Mouse (Mus musculus) liver, embryonic 16.5 days (tissue): ENCODE measurements around the gene Pde4c. TPM values are rescaled to one million over a fixed set of nuclear protein-coding genes. Genes with fewer than 3 reads are reported as not detected.

Source experiments
- ATAC-seq: fragments of 200-750 bp; cut with Nextera tagmentation; 2 replicates; pipeline ENCODE4 v1.8.0; 2017; ENCODE audit warnings: low read depth, mild to moderate bottlenecking, moderate number of reproducible peaks, moderate library complexity
- H3K27ac ChIP-seq: fragments of 300-500 bp; sonication (generic); 2 replicates; pipeline ENCODE4 v1.5.1; 2014; ENCODE audit warnings: mild to moderate bottlenecking, low read length
- H3K27me3 ChIP-seq: fragments of 300-500 bp; sonication (generic); 2 replicates; pipeline ENCODE4 v1.6.1; 2014; ENCODE audit warnings: low read depth, low read length, mixed read lengths; ENCODE audit not compliant: control insufficient read depth, insufficient read depth
- H3K36me3 ChIP-seq: fragments of 300-500 bp; sonication (generic); 2 replicates; pipeline ENCODE4 v1.6.1; 2014; ENCODE audit warnings: mild to moderate bottlenecking; ENCODE audit not compliant: control insufficient read depth, insufficient read depth
- H3K4me1 ChIP-seq: fragments of 300-500 bp; sonication (generic); 2 replicates; pipeline ENCODE4 v1.6.1; 2014; ENCODE audit warnings: low read depth, low read length, mixed read lengths; ENCODE audit not compliant: control insufficient read depth
- H3K4me2 ChIP-seq: fragments of 300-500 bp; sonication (generic); 2 replicates; pipeline ENCODE4 v1.6.1; 2014; ENCODE audit warnings: low read depth, low read length, mixed read lengths
- H3K4me3 ChIP-seq: fragments of 300-500 bp; sonication (generic); 2 replicates; pipeline ENCODE4 v1.5.1; 2014; ENCODE audit warnings: low read depth, mild to moderate bottlenecking, low read length
- H3K9ac ChIP-seq: fragments of 300-500 bp; sonication (generic); 2 replicates; pipeline ENCODE4 v1.6.1; 2014; ENCODE audit warnings: low read depth, low read length
- H3K9me3 ChIP-seq: fragments of 300-500 bp; sonication (generic); replicated peaks from 2 replicates; pipeline ENCODE4 v1.6.1; 2016; ENCODE audit warnings: low read length; ENCODE audit not compliant: control insufficient read depth
- WGBS: fragments of 180-500 bp; shearing (Covaris S2); extraction: QIAGEN DNeasy Blood & Tissue Kit; methylation state at CpG from one replicate; pipeline ENCODE4 v1.1.7; 2014; ENCODE audit not compliant: insufficient replicate concordance; 5-methylcytosine and 5-hydroxymethylcytosine counted together
- polyA plus RNA-seq: library from polyadenylated mRNA; unstranded; fragments of >200 nt; fragmentation: Nextera tagmentation; extraction: Ambion mirVana; gene quantifications from 2 replicates; pipeline ENCODE4 v1.2.1, GENCODE M21; 2015

The Pde4c gene
- polyA plus RNA-seq, 1 experiment from 2014 or later: 2.2 TPM

- Histone ChIP-seq H3K36me3 (peaks cover 7% of the 10 kb centered on the region), H3K9ac (peak overlapping the region; percentile 29), H3K27me3 (no peaks in the 10 kb centered on the region), H3K4me3 (no peak overlapping the region), H3K4me1 (peaks cover 43% of the 10 kb centered on the region), H3K9me3 (no peaks in the 10 kb centered on the region), H3K4me2 (no peak overlapping the region), H3K27ac (no peak overlapping the region)
- ATAC-seq: no peak
- WGBS: 11% methylated on average over 19 of the region's 19 CpGs
Measured at GRCm38 (mm10) chr8:70682193-70682592, 41.3 kb upstream of the Pde4c start.

GRCm38 (mm10) chr8:70682692-70683091 lies 40.8 kb upstream of the Pde4c start:
- Histone ChIP-seq H3K36me3 (peaks cover 7% of the 10 kb centered on the region), H3K4me3 (no peak overlapping the region), H3K4me1 (peaks cover 38% of the 10 kb centered on the region), H3K9ac (no peak overlapping the region), H3K27ac (no peak overlapping the region), H3K4me2 (no peak overlapping the region), H3K27me3 (no peaks in the 10 kb centered on the region), H3K9me3 (no peaks in the 10 kb centered on the region)
- no peak for ATAC-seq
- WGBS: 45% methylated on average over 3 of the region's 3 CpGs

- Histone ChIP-seq H3K4me2 (no peak overlapping the region), H3K9me3 (no peaks in the 10 kb centered on the region), H3K27me3 (no peaks in the 10 kb centered on the region), H3K9ac (no peak overlapping the region), H3K36me3 (no peaks in the 10 kb centered on the region), H3K4me3 (no peak overlapping the region), H3K27ac (no peak overlapping the region), H3K4me1 (peaks cover 23% of the 10 kb centered on the region)
- ATAC-seq: no peak
- WGBS: 55% methylated on average over 7 of the region's 7 CpGs
Measured at GRCm38 (mm10) chr8:70684291-70684690, 39.2 kb upstream of the Pde4c start.

DNA sequence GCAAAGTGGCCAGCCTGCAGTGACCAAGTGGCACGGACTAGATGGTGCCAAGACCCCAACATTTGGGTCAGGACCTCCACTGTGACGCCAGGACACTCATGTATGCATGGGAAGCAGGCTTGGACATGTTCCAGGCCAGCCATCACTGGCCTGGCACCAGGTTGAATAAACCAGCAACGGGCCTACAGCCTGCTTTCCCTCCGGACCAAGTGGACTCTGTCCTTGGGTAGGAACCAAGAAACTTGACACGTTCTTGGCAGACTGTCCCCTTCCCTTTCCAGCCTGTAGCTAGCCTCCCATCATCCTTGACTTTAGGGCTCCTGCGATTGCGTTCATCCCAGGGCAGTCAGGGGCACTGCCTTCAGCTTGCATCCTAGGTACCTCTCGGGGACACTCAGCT lies 35.9 kb upstream of the Pde4c start:
- WGBS: 69% methylated on average over 8 of the region's 8 CpGs
- no peak overlapping the region for H3K9ac ChIP-seq

GRCm38 (mm10) chr8:70688136-70688535 lies 35.4 kb upstream of the Pde4c start:
- H3K4me1 ChIP-seq: peaks cover 4% of the 10 kb centered on the region
- no peak overlapping the region for H3K4me3 ChIP-seq
- H3K9me3 ChIP-seq: no peaks in the 10 kb centered on the region
- H3K27ac ChIP-seq: no peak overlapping the region
- 82% methylated on average over 3 of the region's 3 CpGs for WGBS
- H3K27me3 ChIP-seq: peaks cover 2% of the 10 kb centered on the region; the same call in 1 of the 2 replicates
- H3K36me3 ChIP-seq: no peaks in the 10 kb centered on the region
- H3K4me2 ChIP-seq: no peak overlapping the region
- no peak for ATAC-seq
- no peak overlapping the region for H3K9ac ChIP-seq

More for the DNA sequence above, 35.9 kb upstream of the Pde4c start:
- no peak for ATAC-seq
- Histone ChIP-seq H3K4me1 (peaks cover 4% of the 10 kb centered on the region), H3K4me2 (no peak overlapping the region), H3K4me3 (no peak overlapping the region), H3K27me3 (peaks cover 2% of the 10 kb centered on the region; the same call in 1 of the 2 replicates), H3K9me3 (no peaks in the 10 kb centered on the region), H3K36me3 (no peaks in the 10 kb centered on the region), H3K27ac (no peak overlapping the region)

DNA sequence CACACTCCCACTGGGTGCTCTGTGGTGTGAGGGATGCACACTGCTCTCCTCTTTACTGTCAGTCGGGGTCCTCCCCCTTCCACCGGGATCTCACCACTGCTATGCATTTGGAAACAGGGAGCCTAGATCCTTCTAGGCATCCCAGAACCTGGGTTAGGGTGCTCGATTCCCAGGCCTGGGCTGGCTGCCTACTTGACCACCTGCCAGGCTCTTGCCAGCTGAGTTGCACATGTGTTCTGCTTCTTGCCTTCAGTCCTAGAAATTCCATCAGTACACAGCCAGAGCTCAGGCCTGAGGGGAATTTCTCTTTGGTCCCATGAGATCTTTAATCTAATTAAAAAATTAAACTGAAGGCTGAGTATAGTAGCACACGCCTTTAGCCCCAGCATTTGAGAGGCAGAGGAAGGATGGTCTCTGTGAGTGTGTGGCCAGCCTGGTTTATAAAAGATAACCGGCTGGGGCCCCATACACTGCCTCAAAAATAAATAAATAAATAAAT lies 33.6 kb upstream of the Pde4c start:
- H3K9ac ChIP-seq: no peak overlapping the region
- H3K9me3 ChIP-seq: no peaks in the 10 kb centered on the region
- no peak overlapping the region for H3K4me2 ChIP-seq
- H3K36me3 ChIP-seq: no peaks in the 10 kb centered on the region
- 67% methylated on average over 5 of the region's 5 CpGs for WGBS
- no peak overlapping the region for H3K27ac ChIP-seq
- no peak overlapping the region for H3K4me3 ChIP-seq
- peaks cover 2% of the 10 kb centered on the region; the same call in 1 of the 2 replicates for H3K27me3 ChIP-seq
- peaks cover 13% of the 10 kb centered on the region for H3K4me1 ChIP-seq
- no peak for ATAC-seq

DNA sequence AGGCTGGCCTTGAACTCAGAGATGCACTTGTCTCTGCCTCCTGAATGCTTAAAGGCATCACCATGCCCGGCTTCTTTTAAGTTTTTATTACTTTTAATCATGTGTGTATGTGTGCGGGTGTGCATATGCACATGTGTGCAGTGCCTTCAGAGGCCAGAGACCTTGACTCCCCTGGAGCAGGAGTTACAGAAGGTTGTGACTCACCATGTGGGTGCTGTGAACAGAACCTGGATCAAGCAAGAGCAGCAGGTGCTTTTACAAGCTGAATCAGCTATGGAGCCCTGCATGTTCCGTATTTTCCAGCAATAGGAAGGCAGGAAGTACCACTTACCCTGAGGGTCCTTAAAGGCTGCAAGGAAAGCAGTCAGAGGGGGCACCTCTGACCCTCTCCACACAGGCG lies 32.3 kb upstream of the Pde4c start:
- no peak overlapping the region for H3K4me3 ChIP-seq
- no peak overlapping the region for H3K4me2 ChIP-seq
- H3K9ac ChIP-seq: no peak overlapping the region
- 76% methylated on average over 4 of the region's 4 CpGs for WGBS
- no peaks in the 10 kb centered on the region for H3K9me3 ChIP-seq
- H3K36me3 ChIP-seq: no peaks in the 10 kb centered on the region
- peaks cover 2% of the 10 kb centered on the region; the same call in 1 of the 2 replicates for H3K27me3 ChIP-seq
- H3K4me1 ChIP-seq: peaks cover 26% of the 10 kb centered on the region
- no peak overlapping the region for H3K27ac ChIP-seq
- no peak for ATAC-seq

DNA sequence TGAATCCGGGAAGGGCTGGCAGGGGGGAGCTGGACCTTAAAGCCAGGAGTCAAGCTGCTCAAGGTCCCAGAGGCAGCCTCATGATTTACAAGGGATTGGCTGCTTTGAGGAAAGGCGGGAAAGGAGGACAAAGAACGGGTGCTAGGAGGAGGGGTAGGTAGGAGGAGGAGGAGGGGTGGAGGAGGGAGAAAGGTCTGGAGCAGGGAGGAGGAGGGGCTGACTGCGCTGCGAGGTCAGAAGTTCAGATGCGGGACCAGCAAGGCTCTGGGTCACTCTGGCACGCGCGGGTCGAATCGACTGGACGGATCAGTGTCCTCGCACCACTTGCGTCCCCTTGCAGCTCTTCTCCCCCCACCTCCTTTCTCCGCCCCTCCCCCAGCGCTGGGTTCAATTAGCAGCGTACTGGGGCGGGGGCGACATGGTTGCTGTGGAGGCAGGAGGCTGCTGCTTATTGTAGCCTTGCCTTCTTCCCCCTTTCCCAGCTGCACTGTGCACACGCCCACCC lies 31.7 kb upstream of the Pde4c start:
- Histone ChIP-seq H3K27me3 (peaks cover 2% of the 10 kb centered on the region; the same call in 1 of the 2 replicates), H3K9me3 (no peaks in the 10 kb centered on the region), H3K9ac (no peak overlapping the region), H3K27ac (no peak overlapping the region), H3K4me1 (peaks cover 31% of the 10 kb centered on the region), H3K36me3 (no peaks in the 10 kb centered on the region), H3K4me2 (peak overlapping the region; percentile 38), H3K4me3 (no peak overlapping the region)
- ATAC-seq: no peak
- 12% methylated on average over 20 of the region's 20 CpGs for WGBS

DNA sequence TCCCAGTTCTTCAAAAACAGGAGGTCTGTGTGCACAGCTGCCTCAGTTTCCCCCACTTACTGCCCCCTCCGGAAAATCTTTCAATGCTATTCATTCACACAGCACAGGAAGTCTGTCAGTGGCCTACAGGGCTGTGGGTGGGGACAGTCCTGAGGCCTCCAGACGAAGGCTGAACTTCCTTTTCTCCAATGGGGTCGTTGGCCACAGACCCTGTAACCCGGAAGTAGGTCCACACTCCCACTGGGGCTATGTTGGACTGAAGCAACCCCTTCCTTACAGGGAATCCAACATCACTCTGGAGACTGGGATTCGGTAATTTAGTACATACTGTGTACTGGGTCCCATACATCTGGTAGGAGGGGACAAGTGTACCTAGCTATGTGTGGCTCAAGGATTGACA lies 29.9 kb upstream of the Pde4c start:
- Histone ChIP-seq H3K9me3 (no peaks in the 10 kb centered on the region), H3K4me1 (peaks cover 46% of the 10 kb centered on the region), H3K27me3 (peaks cover 2% of the 10 kb centered on the region; the same call in 1 of the 2 replicates), H3K4me2 (no peak overlapping the region), H3K27ac (no peak overlapping the region), H3K4me3 (no peak overlapping the region), H3K36me3 (no peaks in the 10 kb centered on the region), H3K9ac (no peak overlapping the region)
- no peak for ATAC-seq
- WGBS: 24% methylated on average over 5 of the region's 5 CpGs
